Mouse (Mus musculus): ENCODE measurements around the gene Metrnl.
A peak's percentile ranks its signal among the peaks of the same experiment; 100 is the strongest.

The Metrnl gene

GRCm38 (mm10) chr11:121738616-121739015 is 37.3 kb downstream of the Metrnl start:
- DNase-seq (ENCODE audit: low spot score): no peak

- DNase-seq (ENCODE audit: low spot score): peak; percentile 67
Observed at GRCm38 (mm10) chr11:121740906-121741305, 39.6 kb downstream of the Metrnl start.

- DNase-seq (ENCODE audit: low spot score): peak; percentile 30
Observed at GRCm38 (mm10) chr11:121741433-121741832, 40.1 kb downstream of the Metrnl start.

DNA sequence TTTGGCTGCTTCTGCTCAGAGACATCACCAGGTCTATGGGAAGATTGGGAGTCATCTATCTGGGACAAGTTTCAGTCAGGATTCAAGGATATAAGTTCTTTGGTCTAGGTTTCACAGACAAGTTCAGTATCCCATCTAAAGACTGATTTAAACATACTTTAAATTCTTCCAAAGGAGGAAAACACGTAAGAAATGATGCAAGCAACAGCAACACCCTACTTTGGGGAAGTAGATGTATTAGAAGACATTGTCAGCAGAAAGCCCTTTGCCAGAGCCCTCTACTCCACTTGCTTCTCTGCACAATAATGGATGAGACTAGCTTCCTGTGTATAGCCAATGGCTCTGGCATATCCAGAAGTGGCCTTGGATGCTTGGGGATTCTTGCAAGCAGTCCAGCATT is 41.8 kb downstream of the Metrnl start:
- DNase-seq (ENCODE audit: low spot score): no peak

DNA sequence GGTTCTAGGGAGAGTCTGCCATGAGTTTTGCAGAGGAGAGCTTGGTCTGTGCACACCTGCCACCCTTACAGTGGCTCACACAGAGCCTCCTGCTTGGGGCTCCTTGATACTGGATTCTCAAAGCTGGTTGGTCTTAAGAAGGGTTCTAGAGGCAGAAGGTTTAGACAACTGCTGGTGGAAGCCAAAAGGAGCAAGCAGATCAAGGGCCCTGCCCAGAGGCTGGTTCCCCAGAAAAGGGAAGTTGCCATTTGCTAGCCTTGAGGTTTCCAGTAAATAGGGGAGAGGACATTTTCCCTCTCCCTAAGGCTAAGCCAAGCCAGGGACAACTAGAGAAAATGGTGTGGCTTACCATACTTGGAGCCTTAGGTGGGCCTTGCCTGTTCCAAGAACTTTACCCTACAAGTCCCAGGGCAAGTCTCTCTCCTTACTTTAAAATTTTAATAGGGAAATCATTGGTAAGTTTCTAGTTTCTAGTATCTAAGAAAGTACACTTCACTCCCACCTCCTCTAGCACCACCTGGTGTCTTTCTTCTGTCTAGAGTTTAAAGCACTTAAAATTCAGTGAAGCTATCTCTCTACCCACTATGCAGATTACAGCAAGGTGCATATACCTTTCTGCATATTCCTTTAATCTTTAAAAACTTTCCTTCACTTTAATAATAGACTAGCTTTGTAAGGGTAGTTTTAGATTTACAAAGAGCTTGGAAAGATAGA is 42.7 kb downstream of the Metrnl start:
- DNase-seq (ENCODE audit: low spot score): no peak

DNA sequence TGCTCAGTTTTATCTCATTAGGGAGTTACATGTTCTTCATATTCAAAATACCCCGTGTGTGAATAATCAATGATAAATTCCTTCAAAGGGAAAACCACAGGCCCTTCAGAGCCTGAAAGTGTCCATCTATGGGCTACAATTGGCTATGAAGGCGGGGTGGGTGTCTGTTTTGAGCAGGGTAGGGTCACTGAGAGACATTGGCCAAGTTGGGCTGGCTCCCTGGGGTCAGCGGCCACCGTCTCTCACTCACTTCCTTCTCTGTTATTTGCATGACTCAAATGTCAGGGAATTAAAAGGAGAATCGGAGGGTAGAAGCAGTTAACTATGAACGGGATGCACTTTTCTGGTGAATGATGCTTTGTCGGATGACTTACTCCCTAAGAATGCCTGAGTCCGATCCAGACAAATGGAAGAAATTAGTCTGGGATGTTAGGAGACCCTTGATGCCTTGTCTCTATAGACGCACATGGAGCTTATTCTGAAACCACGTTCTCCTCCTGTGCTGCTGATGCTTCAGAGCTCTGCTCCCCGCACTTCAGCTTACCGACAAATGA is 45.7 kb downstream of the Metrnl start:
- no peak for DNase-seq (ENCODE audit: low spot score)

GRCm38 (mm10) chr11:121748003-121748684 is 46.8 kb downstream of the Metrnl start:
- no peak for DNase-seq (ENCODE audit: low spot score)
